Mouse (Mus musculus): ENCODE measurements around the gene Zwint. TPM values are rescaled to one million over a fixed set of nuclear protein-coding genes. Genes with fewer than 3 reads are reported as not detected.

Gene Zwint
- polyA plus RNA-seq, 1 experiment from 2014 or later: 209 TPM

DNA sequence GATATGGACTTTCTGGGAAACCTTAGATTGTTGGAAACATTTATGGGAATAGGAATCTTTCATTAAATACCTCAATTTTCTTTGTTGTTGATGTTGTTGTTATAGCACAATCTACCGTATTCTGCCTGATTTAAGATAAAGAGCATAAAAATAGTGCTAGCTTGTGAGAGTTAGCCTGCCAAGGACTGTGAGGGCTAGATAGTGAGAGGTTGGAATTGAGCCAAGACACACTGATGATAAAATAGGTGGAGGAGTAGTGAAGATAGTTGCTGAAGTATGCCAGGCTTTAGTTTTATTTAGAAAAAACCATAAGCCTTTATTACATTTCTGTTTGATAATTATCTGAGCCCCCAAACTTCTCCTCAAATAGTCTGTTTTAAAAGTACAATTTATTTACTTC, 14.4 kb downstream of the Zwint start:
- Histone ChIP-seq H3K4me2 (peak overlapping the region; percentile 12; the same call in 1 of the 2 replicates), H3K27me3 (replicated peaks) (no peaks in the 10 kb centered on the region), H3K36me3 (peaks cover 65% of the 10 kb centered on the region), H3K9ac (no peak overlapping the region), H3K4me3 (no peak overlapping the region), H3K9me3 (replicated peaks) (no peaks in the 10 kb centered on the region), H3K4me1 (peaks cover 18% of the 10 kb centered on the region), H3K27ac (no peak overlapping the region)
- peak; percentile 73; the same call in 1 of the 2 replicates for ATAC-seq
- 20% methylated on average over 1 of the region's 1 CpGs for WGBS (ENCODE audit: insufficient replicate concordance)

DNA sequence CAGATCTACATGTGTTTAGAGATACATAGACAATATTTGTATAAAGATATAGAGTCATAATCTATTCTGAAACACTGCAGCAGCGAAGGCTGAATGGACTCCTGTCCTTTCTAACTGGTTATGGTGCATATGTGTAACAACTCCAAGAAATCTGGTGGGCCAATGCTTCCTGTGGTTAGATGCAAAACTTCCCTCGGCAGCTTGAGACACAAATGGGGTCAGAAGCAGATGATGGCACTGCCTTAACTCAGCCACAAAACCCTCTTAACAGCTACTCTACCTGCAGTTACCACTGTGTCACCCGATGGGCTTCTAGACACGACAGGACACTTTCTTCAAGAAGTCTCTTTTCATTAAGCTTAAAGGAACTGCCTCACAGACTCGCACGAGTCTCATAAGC, 21.3 kb downstream of the Zwint start:
- Histone ChIP-seq H3K9me3 (replicated peaks) (no peaks in the 10 kb centered on the region), H3K4me1 (peaks cover 19% of the 10 kb centered on the region), H3K4me2 (no peak overlapping the region), H3K27me3 (replicated peaks) (no peaks in the 10 kb centered on the region), H3K36me3 (peaks cover 23% of the 10 kb centered on the region), H3K27ac (no peak overlapping the region), H3K4me3 (no peak overlapping the region), H3K9ac (no peak overlapping the region)
- WGBS (ENCODE audit: insufficient replicate concordance): 44% methylated on average over 6 of the region's 6 CpGs
- no peak for ATAC-seq

DNA sequence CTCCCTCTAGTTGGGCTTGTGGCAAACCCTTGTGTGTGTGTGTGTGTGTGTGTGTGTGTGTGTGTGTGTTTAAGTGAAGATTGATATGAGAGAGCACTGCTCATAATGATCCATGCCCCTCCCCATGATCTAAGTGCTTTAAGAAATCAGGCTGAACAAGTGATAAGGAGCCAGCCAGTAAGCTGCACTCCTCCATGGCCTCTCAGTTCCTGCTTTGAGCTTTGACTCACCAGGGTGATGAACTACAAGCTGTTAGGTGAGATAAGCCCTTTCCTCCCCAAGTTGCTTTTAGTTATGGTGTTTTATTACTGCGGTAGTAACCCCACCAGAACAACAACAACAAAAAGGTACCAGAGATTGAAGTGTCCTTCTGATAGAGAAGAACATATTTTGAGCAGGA, 21.9 kb downstream of the Zwint start:
- H3K4me3 ChIP-seq: no peak overlapping the region
- H3K4me1 ChIP-seq: peaks cover 19% of the 10 kb centered on the region
- H3K36me3 ChIP-seq: peaks cover 17% of the 10 kb centered on the region
- no peak overlapping the region for H3K9ac ChIP-seq
- no peaks in the 10 kb centered on the region for H3K9me3 ChIP-seq (replicated peaks)
- peak; percentile 90 for ATAC-seq
- H3K27ac ChIP-seq: no peak overlapping the region
- H3K27me3 ChIP-seq (replicated peaks): no peaks in the 10 kb centered on the region
- WGBS (ENCODE audit: insufficient replicate concordance): 16% methylated on average over 1 of the region's 1 CpGs
- H3K4me2 ChIP-seq: no peak overlapping the region

DNA sequence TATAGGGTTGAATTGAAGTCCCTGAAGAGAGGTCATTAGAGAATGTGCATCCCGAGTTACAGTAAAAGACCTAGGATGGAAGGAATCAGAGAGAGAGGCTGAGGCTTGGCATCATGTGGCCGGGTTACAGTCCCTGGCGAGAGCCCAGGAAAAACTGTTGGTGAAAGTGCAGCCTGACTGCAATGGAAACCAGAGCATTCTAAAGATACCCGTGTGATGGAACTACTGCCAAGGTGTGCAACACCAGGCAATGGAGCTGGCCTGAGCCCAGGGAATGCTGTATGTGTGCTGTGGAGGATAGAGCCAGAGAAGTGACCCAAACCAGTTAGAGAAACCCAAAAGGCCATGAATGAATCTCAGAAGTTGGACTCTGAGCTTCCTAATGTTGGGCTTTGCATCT, 24.4 kb downstream of the Zwint start:
- 69% methylated on average over 4 of the region's 4 CpGs for WGBS (ENCODE audit: insufficient replicate concordance)
- Histone ChIP-seq H3K36me3 (peaks cover 7% of the 10 kb centered on the region), H3K27ac (no peak overlapping the region), H3K9ac (no peak overlapping the region), H3K27me3 (replicated peaks) (no peaks in the 10 kb centered on the region), H3K9me3 (replicated peaks) (no peaks in the 10 kb centered on the region), H3K4me2 (no peak overlapping the region), H3K4me1 (peaks cover 19% of the 10 kb centered on the region), H3K4me3 (no peak overlapping the region)
- ATAC-seq: no peak

DNA sequence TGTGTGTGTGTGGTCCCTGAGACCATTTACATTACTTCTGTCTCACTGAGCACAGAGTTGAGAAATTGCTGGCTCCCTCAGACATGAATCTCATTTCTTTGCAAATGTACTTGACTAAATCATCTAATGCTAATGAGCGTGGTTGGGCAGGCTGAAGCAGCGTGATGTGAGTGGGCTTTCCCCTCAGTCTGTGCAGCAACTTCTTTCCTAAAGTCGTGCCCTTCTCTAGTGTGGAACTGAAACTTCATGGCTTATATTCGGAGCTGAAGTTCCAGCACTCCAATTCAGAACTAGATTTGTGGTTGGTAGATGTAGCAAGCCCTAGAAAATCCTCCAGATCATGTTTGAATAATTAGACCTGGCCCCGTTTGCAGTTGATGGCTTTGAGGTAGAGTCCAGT, 46.4 kb downstream of the Zwint start:
- no peaks in the 10 kb centered on the region for H3K9me3 ChIP-seq (replicated peaks)
- H3K4me2 ChIP-seq: no peak overlapping the region
- no peak overlapping the region for H3K4me3 ChIP-seq
- H3K9ac ChIP-seq: no peak overlapping the region
- 60% methylated on average over 5 of the region's 5 CpGs for WGBS (ENCODE audit: insufficient replicate concordance)
- H3K4me1 ChIP-seq: no peaks in the 10 kb centered on the region
- no peak overlapping the region for H3K27ac ChIP-seq
- no peaks in the 10 kb centered on the region for H3K27me3 ChIP-seq (replicated peaks)
- H3K36me3 ChIP-seq: no peaks in the 10 kb centered on the region
- ATAC-seq: no peak

DNA sequence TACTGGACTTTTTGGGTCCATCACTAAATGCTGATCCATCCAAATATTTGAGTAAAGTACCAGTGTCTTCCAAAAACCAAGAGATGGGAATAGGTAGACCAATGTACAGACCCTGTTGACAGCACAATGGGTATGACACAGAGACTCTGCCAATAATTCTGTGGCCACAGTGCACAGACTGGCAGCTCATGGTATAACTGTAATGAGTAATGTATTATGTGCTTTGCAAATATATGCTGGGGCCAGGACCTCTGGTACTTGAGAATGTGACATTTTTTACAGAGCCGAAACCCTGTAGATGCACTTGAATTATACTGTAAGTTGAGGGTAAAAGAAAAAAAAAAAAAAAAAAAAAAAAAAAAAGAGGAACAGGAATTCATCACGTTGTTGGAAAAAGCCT, 59.1 kb downstream of the Zwint start:
- H3K4me1 ChIP-seq: no peaks in the 10 kb centered on the region
- WGBS (ENCODE audit: insufficient replicate concordance): 58% methylated on average over 2 of the region's 2 CpGs
- ATAC-seq: no peak
- no peak overlapping the region for H3K27ac ChIP-seq
- H3K4me3 ChIP-seq: no peak overlapping the region
- no peaks in the 10 kb centered on the region for H3K27me3 ChIP-seq (replicated peaks)
- H3K4me2 ChIP-seq: no peak overlapping the region
- H3K9me3 ChIP-seq (replicated peaks): no peaks in the 10 kb centered on the region
- no peaks in the 10 kb centered on the region for H3K36me3 ChIP-seq
- H3K9ac ChIP-seq: no peak overlapping the region
